Mouse (Mus musculus) heart, embryonic 12.5 days (tissue): ENCODE data around the gene Lman2l. TPM values are rescaled to one million over a fixed set of nuclear protein-coding genes. Genes with fewer than 3 reads are reported as not detected.
A peak's percentile ranks its signal among the peaks of the same experiment; 100 is the strongest.

ENCODE experiments used
- ATAC-seq: fragments of 200-750 bp; cut with Nextera tagmentation; 2 replicates; pipeline ENCODE4 v1.8.0; 2017; ENCODE audit warnings: moderate TSS enrichment, moderate library complexity; ENCODE audit not compliant: insufficient number of reproducible peaks, low FRiP score
- H3K27ac ChIP-seq: fragments of 300-500 bp; sonication (generic); 2 replicates; pipeline ENCODE4 v1.5.1; 2016; ENCODE audit warnings: mild to moderate bottlenecking, moderate library complexity; ENCODE audit not compliant: poor library complexity, severe bottlenecking
- H3K27me3 ChIP-seq: fragments of 300-500 bp; sonication (generic); replicated peaks from 2 replicates; pipeline ENCODE4 v1.6.1; 2016; ENCODE audit warnings: mild to moderate bottlenecking, moderate library complexity
- H3K36me3 ChIP-seq: fragments of 300-500 bp; sonication (generic); 2 replicates; pipeline ENCODE4 v1.6.1; 2016; ENCODE audit warnings: mild to moderate bottlenecking, moderate library complexity
- H3K4me1 ChIP-seq: fragments of 300-500 bp; sonication (generic); replicated peaks from 2 replicates; pipeline ENCODE4 v1.6.1; 2016; ENCODE audit warnings: mild to moderate bottlenecking
- H3K4me2 ChIP-seq: fragments of 300-500 bp; sonication (generic); 2 replicates; pipeline ENCODE4 v1.6.1; 2016; ENCODE audit warnings: mild to moderate bottlenecking, moderate library complexity
- H3K4me3 ChIP-seq: fragments of 300-500 bp; sonication (generic); 2 replicates; pipeline ENCODE4 v1.5.1; 2016; ENCODE audit warnings: mild to moderate bottlenecking
- H3K9ac ChIP-seq: fragments of 300-500 bp; sonication (generic); 2 replicates; pipeline ENCODE4 v1.6.1; 2016; ENCODE audit warnings: mild to moderate bottlenecking, moderate library complexity
- H3K9me3 ChIP-seq: fragments of 300-500 bp; sonication (generic); replicated peaks from 2 replicates; pipeline ENCODE4 v1.6.1; 2016; ENCODE audit warnings: mild to moderate bottlenecking, moderate library complexity
- WGBS: fragments of 180-500 bp; shearing (Covaris S2); methylation state at CpG from one replicate; pipeline ENCODE4 v1.1.7; 2016; 5-methylcytosine and 5-hydroxymethylcytosine counted together
- polyA plus RNA-seq: library from polyadenylated mRNA; unstranded; fragments of >200 nt; fragmentation: Nextera tagmentation; extraction: Ambion mirVana; gene quantifications from 2 replicates; pipeline ENCODE4 v1.2.1, GENCODE M21; 2016

Lman2l gene
- polyA plus RNA-seq, 1 experiment from 2014 or later: 53.8 TPM

- no peaks in the 10 kb centered on the region for H3K9me3 ChIP-seq
- H3K27ac ChIP-seq: no peak overlapping the region
- no peak overlapping the region for H3K4me3 ChIP-seq
- H3K4me1 ChIP-seq: peaks cover 43% of the 10 kb centered on the region
- whole genome bisulfite sequencing: 61% methylated on average over 8 of the region's 8 CpGs
- no peaks in the 10 kb centered on the region for H3K27me3 ChIP-seq
- H3K36me3 ChIP-seq: no peaks in the 10 kb centered on the region
- no peak overlapping the region for H3K9ac ChIP-seq
- H3K4me2 ChIP-seq: peak overlapping the region; percentile 69
- no peak for ATAC-seq
These were observed 30.5 kb upstream of the Lman2l start for GRCm38 (mm10) chr1:36475480-36476110.

GRCm38 (mm10) chr1:36474646-36475045 lies 29.6 kb upstream of the Lman2l start:
- peak overlapping the region; percentile 69 for H3K4me2 ChIP-seq
- ATAC-seq: no peak
- 0 out of 2 replicates have a peak overlapping the region, but pooled peaks have one; percentile 4 for H3K9ac ChIP-seq
- 57% methylated on average over 3 of the region's 3 CpGs for WGBS
- H3K36me3 ChIP-seq: no peaks in the 10 kb centered on the region
- H3K27me3 ChIP-seq: no peaks in the 10 kb centered on the region
- H3K4me1 ChIP-seq: peaks cover 43% of the 10 kb centered on the region
- H3K9me3 ChIP-seq: no peaks in the 10 kb centered on the region
- no peak overlapping the region for H3K27ac ChIP-seq
- H3K4me3 ChIP-seq: no peak overlapping the region

- Histone ChIP-seq H3K27me3 (no peaks in the 10 kb centered on the region), H3K9ac (0 out of 2 replicates have a peak overlapping the region, but pooled peaks have one; percentile 27), H3K4me2 (peak overlapping the region; percentile 69), H3K9me3 (no peaks in the 10 kb centered on the region), H3K36me3 (no peaks in the 10 kb centered on the region), H3K4me1 (peaks cover 42% of the 10 kb centered on the region), H3K4me3 (peak overlapping the region; percentile 77; the same call in 1 of the 2 replicates), H3K27ac (no peak overlapping the region)
- ATAC-seq: no peak
- 71% methylated on average over 10 of the region's 10 CpGs for WGBS
These were observed 28.2 kb upstream of the Lman2l start for GRCm38 (mm10) chr1:36473211-36473780.

- 13% methylated on average over 18 of the region's 18 CpGs for WGBS
- Histone ChIP-seq H3K27ac (no peak overlapping the region), H3K9ac (peak overlapping the region; percentile 81)
These were observed 27.0 kb upstream of the Lman2l start for GRCm38 (mm10) chr1:36472106-36472440.

GRCm38 (mm10) chr1:36471181-36472105 lies 26.4 kb upstream of the Lman2l start, which contains the start of gene Cnnm4:
Cnnm4 (plus strand) TSS chr1:36471620.
- peak within 1 kb of the TSS; percentile 69 for H3K4me2 ChIP-seq
- H3K27ac ChIP-seq: peak within 1 kb of the TSS; percentile 62
- WGBS: under 1% methylated on average over 89 of the region's 98 CpGs
- peaks cover 38% of the 10 kb centered on the region for H3K4me1 ChIP-seq
- H3K9me3 ChIP-seq: no peaks in the 10 kb centered on the region
- ATAC-seq: peak; percentile 95
- peak within 1 kb of the TSS; percentile 81 for H3K9ac ChIP-seq
- peak within 1 kb of the TSS; percentile 77 for H3K4me3 ChIP-seq
- H3K36me3 ChIP-seq: no peaks in the 10 kb centered on the region
- no peaks in the 10 kb centered on the region for H3K27me3 ChIP-seq

More at GRCm38 (mm10) chr1:36472106-36472440, 27.0 kb upstream of the Lman2l start:
- no peak; the same call in 1 of the 2 replicates for ATAC-seq
- H3K9me3 ChIP-seq: no peaks in the 10 kb centered on the region
- H3K36me3 ChIP-seq: no peaks in the 10 kb centered on the region
- no peaks in the 10 kb centered on the region for H3K27me3 ChIP-seq
- peak overlapping the region; percentile 77 for H3K4me3 ChIP-seq
- H3K4me2 ChIP-seq: peak overlapping the region; percentile 69
- peaks cover 38% of the 10 kb centered on the region for H3K4me1 ChIP-seq

- no peaks in the 10 kb centered on the region for H3K27me3 ChIP-seq
- H3K4me2 ChIP-seq: no peak overlapping the region
- no peaks in the 10 kb centered on the region for H3K36me3 ChIP-seq
- no peak overlapping the region for H3K9ac ChIP-seq
- H3K9me3 ChIP-seq: no peaks in the 10 kb centered on the region
- no peak overlapping the region for H3K4me3 ChIP-seq
- peaks cover 30% of the 10 kb centered on the region for H3K4me1 ChIP-seq
- no peak for ATAC-seq
- H3K27ac ChIP-seq: no peak overlapping the region
- WGBS: 54% methylated on average over 2 of the region's 2 CpGs
These were observed 24.9 kb upstream of the Lman2l start for GRCm38 (mm10) chr1:36469811-36470444.

- Histone ChIP-seq H3K9ac (no peak overlapping the region), H3K4me1 (peaks cover 5% of the 10 kb centered on the region), H3K27me3 (no peaks in the 10 kb centered on the region), H3K36me3 (no peaks in the 10 kb centered on the region), H3K27ac (no peak overlapping the region), H3K4me3 (no peak overlapping the region), H3K9me3 (no peaks in the 10 kb centered on the region), H3K4me2 (no peak overlapping the region)
- 49% methylated on average over 5 of the region's 5 CpGs for WGBS
- no peak for ATAC-seq
These were observed 22.4 kb upstream of the Lman2l start for GRCm38 (mm10) chr1:36467446-36467845.

GRCm38 (mm10) chr1:36465641-36466160 lies 20.6 kb upstream of the Lman2l start:
- H3K9me3 ChIP-seq: no peaks in the 10 kb centered on the region
- H3K27me3 ChIP-seq: no peaks in the 10 kb centered on the region
- H3K4me3 ChIP-seq: no peak overlapping the region
- H3K4me1 ChIP-seq: peaks cover 6% of the 10 kb centered on the region; the same call in 1 of the 2 replicates
- no peak overlapping the region for H3K27ac ChIP-seq
- no peak overlapping the region for H3K4me2 ChIP-seq
- no peak for ATAC-seq
- no peak overlapping the region for H3K9ac ChIP-seq
- no peaks in the 10 kb centered on the region for H3K36me3 ChIP-seq
- WGBS: 59% methylated on average over 4 of the region's 4 CpGs

GRCm38 (mm10) chr1:36461829-36462228 lies 16.8 kb upstream of the Lman2l start:
- H3K9ac ChIP-seq: no peak overlapping the region
- 21% methylated on average over 2 of the region's 2 CpGs for WGBS

GRCm38 (mm10) chr1:36458169-36458568 lies 13.1 kb upstream of the Lman2l start:
- no peak for ATAC-seq
- H3K9me3 ChIP-seq: peaks cover 5% of the 10 kb centered on the region; the same call in 1 of the 2 replicates
- H3K9ac ChIP-seq: no peak overlapping the region
- no peaks in the 10 kb centered on the region for H3K27me3 ChIP-seq
- H3K27ac ChIP-seq: no peak overlapping the region
- H3K4me2 ChIP-seq: no peak overlapping the region
- no peak overlapping the region for H3K4me3 ChIP-seq
- H3K4me1 ChIP-seq: peaks cover 6% of the 10 kb centered on the region; the same call in 1 of the 2 replicates
- WGBS: 65% methylated on average over 5 of the region's 5 CpGs
- H3K36me3 ChIP-seq: no peaks in the 10 kb centered on the region

More at GRCm38 (mm10) chr1:36461829-36462228, 16.8 kb upstream of the Lman2l start:
- no peak for ATAC-seq
- H3K4me2 ChIP-seq: no peak overlapping the region
- peaks cover 6% of the 10 kb centered on the region; the same call in 1 of the 2 replicates for H3K4me1 ChIP-seq
- no peaks in the 10 kb centered on the region for H3K27me3 ChIP-seq
- H3K27ac ChIP-seq: no peak overlapping the region
- H3K4me3 ChIP-seq: no peak overlapping the region
- no peaks in the 10 kb centered on the region for H3K9me3 ChIP-seq
- H3K36me3 ChIP-seq: no peaks in the 10 kb centered on the region
